Mouse (Mus musculus) lung, adult 2 months (tissue): Measurements from ENCODE around the gene Vps13d.

Experiments
- CTCF ChIP-seq: fragments of 200-500 bp; IDR thresholded peaks from 2 replicates; pipeline ENCODE4 v1.5.1; 2011; ENCODE audit warnings: mild to moderate bottlenecking, low read length, control low read depth; ENCODE audit not compliant: insufficient read depth
- POLR2A ChIP-seq: fragments of 200-500 bp; IDR thresholded peaks from 2 replicates; pipeline ENCODE4 v1.6.1; 2011; ENCODE audit warnings: low read depth, mild to moderate bottlenecking, control low read depth, low read length, borderline replicate concordance; ENCODE audit errors: extremely low read depth

- no peak for TF ChIP-seq POLR2A
- TF ChIP-seq CTCF = no peak
Observed at GRCm38 (mm10) chr4:145215396-145215795, 20.6 kb upstream of the Vps13d start.
